Mouse (Mus musculus): ENCODE measurements around the gene Ilvbl. TPM values are rescaled to one million over a fixed set of nuclear protein-coding genes. Genes with fewer than 3 reads are reported as not detected.
"Not testable (repeated sequence)": the region's sequence is repeated elsewhere in the genome, so short reads cannot be mapped to it uniquely, and the experiment has no call there.

Ilvbl gene
- polyA plus RNA-seq, 1 experiment from 2014 or later = 57.4 TPM

- DNase-seq (ENCODE audit: low spot score) (no peak), ATAC-seq (replicated peaks; ENCODE audit: low FRiP score, low read depth) (no peak)
- 90% methylated on average over 1 of the region's 1 CpGs for WGBS
- H3K4me3 ChIP-seq (replicated peaks; ENCODE audit: low read depth, low read length) = no peak within 1 kb of the TSS
- TF ChIP-seq CTCF (IDR thresholded peaks at IDR 0.05; ENCODE audit: low read depth) = no peak
- no peak within 1 kb of the TSS for H3K9ac ChIP-seq (ENCODE audit: low read depth, low read length)
- no peak within 1 kb of the TSS for H3K27ac ChIP-seq
- H3K4me1 ChIP-seq (replicated peaks; ENCODE audit: insufficient read depth, low read length) = no peaks in the 10 kb centered on the region
- no peaks in the 10 kb centered on the region for H3K36me3 ChIP-seq (ENCODE audit: insufficient read depth, low read length)
- H3K4me2 ChIP-seq (ENCODE audit: low read length) = no peak within 1 kb of the TSS
- H3K9me3 ChIP-seq (replicated peaks; ENCODE audit: low read length) = no peaks in the 10 kb centered on the region
- no peaks in the 10 kb centered on the region for H3K27me3 ChIP-seq (ENCODE audit: insufficient read depth, low read length)
Observed at GRCm38 (mm10) chr10:78617974-78618373, 43.8 kb downstream of the Ilvbl start, which contains the start of gene Olfr1357. Gene Olfr1357 (minus strand): TSS chr10:78618074.

- H3K4me2 ChIP-seq (ENCODE audit: low read length); H3K4me3 ChIP-seq (replicated peaks; ENCODE audit: low read depth, low read length); H3K36me3 ChIP-seq (ENCODE audit: insufficient read depth, low read length); H3K27ac ChIP-seq; DNase-seq (ENCODE audit: low spot score); H3K27me3 ChIP-seq (ENCODE audit: insufficient read depth, low read length); H3K9ac ChIP-seq (ENCODE audit: low read depth, low read length); ATAC-seq (replicated peaks; ENCODE audit: low FRiP score, low read depth); H3K9me3 ChIP-seq (replicated peaks; ENCODE audit: low read length); H3K4me1 ChIP-seq (replicated peaks; ENCODE audit: insufficient read depth, low read length): not testable (repeated sequence)
- WGBS = 79% methylated on average over 3 of the region's 3 CpGs
Observed at GRCm38 (mm10) chr10:78623143-78623542, 49.0 kb downstream of the Ilvbl start.

GRCm38 (mm10) chr10:78630194-78630593 lies 56.0 kb downstream of the Ilvbl start:
- no peaks in the 10 kb centered on the region for H3K4me1 ChIP-seq (replicated peaks; ENCODE audit: insufficient read depth, low read length)
- TF ChIP-seq CTCF (IDR thresholded peaks at IDR 0.05; ENCODE audit: low read depth) = no peak
- H3K9me3 ChIP-seq (replicated peaks; ENCODE audit: low read length) = no peaks in the 10 kb centered on the region
- H3K27me3 ChIP-seq (ENCODE audit: insufficient read depth, low read length) = no peaks in the 10 kb centered on the region
- no peak overlapping the region for H3K4me3 ChIP-seq (replicated peaks; ENCODE audit: low read depth, low read length)
- no peaks in the 10 kb centered on the region for H3K36me3 ChIP-seq (ENCODE audit: insufficient read depth, low read length)
- no peak overlapping the region for H3K27ac ChIP-seq
- H3K4me2 ChIP-seq (ENCODE audit: low read length) = no peak overlapping the region
- H3K9ac ChIP-seq (ENCODE audit: low read depth, low read length) = no peak overlapping the region
- no peak for ATAC-seq (replicated peaks; ENCODE audit: low FRiP score, low read depth)
- DNase-seq (ENCODE audit: low spot score) = no peak
- WGBS = 81% methylated on average over 4 of the region's 4 CpGs

- no peak for ATAC-seq (replicated peaks; ENCODE audit: low FRiP score, low read depth)
- Histone ChIP-seq H3K4me3 (replicated peaks; ENCODE audit: low read depth, low read length) (no peak overlapping the region), H3K9ac (ENCODE audit: low read depth, low read length) (no peak overlapping the region), H3K36me3 (ENCODE audit: insufficient read depth, low read length) (no peaks in the 10 kb centered on the region), H3K27ac (no peak overlapping the region), H3K27me3 (ENCODE audit: insufficient read depth, low read length) (no peaks in the 10 kb centered on the region), H3K4me2 (ENCODE audit: low read length) (no peak overlapping the region), H3K9me3 (replicated peaks; ENCODE audit: low read length) (no peaks in the 10 kb centered on the region), H3K4me1 (replicated peaks; ENCODE audit: insufficient read depth, low read length) (no peaks in the 10 kb centered on the region)
- peak; percentile 52 for DNase-seq (ENCODE audit: low spot score)
- 18% methylated on average over 6 of the region's 6 CpGs for WGBS
- peak; percentile 75 for TF ChIP-seq CTCF (IDR thresholded peaks at IDR 0.05; ENCODE audit: low read depth)
Observed at GRCm38 (mm10) chr10:78632311-78632710, 58.2 kb downstream of the Ilvbl start.

Small RNAs within 50 kb of the gene (microRNA-seq; reads per million reads assigned to microRNA genes)
- not detected for gene Gm27541

Other genes starting within 250 kb of the Ilvbl start
- gene Agpat3, start 221.9 kb upstream of the Ilvbl start, polyA plus RNA-seq (2015; fragmentation: Nextera tagmentation; extraction: Ambion mirVana) = 140 and 144 TPM in 2 replicates
- 232 and 262 TPM in 2 replicates for gene Rrp1, start 161.3 kb upstream of the Ilvbl start, polyA plus RNA-seq (2015; fragmentation: Nextera tagmentation; extraction: Ambion mirVana)
- 402 and 433 TPM in 2 replicates for gene Cstb, start 148.7 kb upstream of the Ilvbl start, polyA plus RNA-seq (2015; fragmentation: Nextera tagmentation; extraction: Ambion mirVana)
- 24.0 and 25.2 TPM in 2 replicates for gene Pdxk, start 109.4 kb upstream of the Ilvbl start, polyA plus RNA-seq (2015; fragmentation: Nextera tagmentation; extraction: Ambion mirVana)
- gene Olfr1358, start 56.9 kb upstream of the Ilvbl start, polyA plus RNA-seq (2015; fragmentation: Nextera tagmentation; extraction: Ambion mirVana) = not detected in 2 replicates
- 12.8 and 13.8 TPM in 2 replicates for gene Syde1, start 17.6 kb downstream of the Ilvbl start, polyA plus RNA-seq (2015; fragmentation: Nextera tagmentation; extraction: Ambion mirVana)
- gene Olfr1357, start 43.7 kb downstream of the Ilvbl start, polyA plus RNA-seq (2015; fragmentation: Nextera tagmentation; extraction: Ambion mirVana) = not detected in 2 replicates
- not detected in 2 replicates for gene Casp14, start 143.9 kb downstream of the Ilvbl start, polyA plus RNA-seq (2015; fragmentation: Nextera tagmentation; extraction: Ambion mirVana)
- gene Ccdc105, start 178.7 kb downstream of the Ilvbl start, polyA plus RNA-seq (2015; fragmentation: Nextera tagmentation; extraction: Ambion mirVana) = not detected in 2 replicates
- 0.34 and 0.59 TPM in 2 replicates for gene Slc1a6, start 206.2 kb downstream of the Ilvbl start, polyA plus RNA-seq (2015; fragmentation: Nextera tagmentation; extraction: Ambion mirVana)